Mouse (Mus musculus) lung, embryonic 15.5 days (tissue): ENCODE measurements at regions not wholly inside any gene's neighbourhood (a gene's known extent, or its start where the extent isn't known, plus 50 kb on each side); places are given as distances from the start of the nearest gene placed in this dataset.

ENCODE experiments used
- ATAC-seq: fragments of 200-750 bp; cut with Nextera tagmentation; 2 replicates; pipeline ENCODE4 v1.8.0; 2017; ENCODE audit warnings: moderate number of reproducible peaks, borderline replicate concordance; ENCODE audit not compliant: low FRiP score, low TSS enrichment; ENCODE audit errors: extremely low read depth
- H3K27ac ChIP-seq: fragments of 300-500 bp; sonication (generic); 2 replicates; pipeline ENCODE4 v1.5.1; 2015; ENCODE audit warnings: moderate library complexity, mild to moderate bottlenecking, inconsistent platforms
- H3K27me3 ChIP-seq: fragments of 300-500 bp; sonication (generic); 2 replicates; pipeline ENCODE4 v1.6.1; 2015; ENCODE audit warnings: inconsistent platforms
- H3K36me3 ChIP-seq: fragments of 300-500 bp; sonication (generic); 2 replicates; pipeline ENCODE4 v1.6.1; 2015; ENCODE audit warnings: inconsistent platforms
- H3K4me1 ChIP-seq: fragments of 300-500 bp; sonication (generic); 2 replicates; pipeline ENCODE4 v1.6.1; 2015; ENCODE audit warnings: inconsistent platforms
- H3K4me2 ChIP-seq: fragments of 300-500 bp; sonication (generic); 2 replicates; pipeline ENCODE4 v1.6.1; 2015; ENCODE audit warnings: inconsistent platforms, mild to moderate bottlenecking, moderate library complexity
- H3K4me3 ChIP-seq: fragments of 300-500 bp; sonication (generic); 2 replicates; pipeline ENCODE4 v1.5.1; 2015; ENCODE audit warnings: mild to moderate bottlenecking, inconsistent platforms
- H3K9ac ChIP-seq: fragments of 300-500 bp; sonication (generic); 2 replicates; pipeline ENCODE4 v1.6.1; 2015; ENCODE audit warnings: inconsistent platforms
- H3K9me3 ChIP-seq: fragments of 300-500 bp; sonication (generic); 2 replicates; pipeline ENCODE4 v1.6.1; 2016; ENCODE audit warnings: inconsistent platforms
- WGBS: fragments of 180-500 bp; shearing (Covaris S2); methylation state at CpG from one replicate; pipeline ENCODE4 v1.1.7; 2015; 5-methylcytosine and 5-hydroxymethylcytosine counted together

- H3K27ac ChIP-seq = no peak overlapping the region
- H3K4me2 ChIP-seq = no peak overlapping the region
- no peaks in the 10 kb centered on the region for H3K36me3 ChIP-seq
- H3K9ac ChIP-seq = no peak overlapping the region
- no peaks in the 10 kb centered on the region for H3K4me1 ChIP-seq
- ATAC-seq = no peak
- peaks cover 14% of the 10 kb centered on the region; the same call in 1 of the 2 replicates for H3K27me3 ChIP-seq
- no peaks in the 10 kb centered on the region for H3K9me3 ChIP-seq
- no peak overlapping the region for H3K4me3 ChIP-seq
- WGBS = 63% methylated on average over 3 of the region's 3 CpGs
These were observed 114.5 kb downstream of the Dhx35 start for GRCm38 (mm10) chr2:158909086-158909485.

GRCm38 (mm10) chr2:158910325-158910724 lies 115.7 kb downstream of the Dhx35 start:
- Histone ChIP-seq H3K4me1 (no peaks in the 10 kb centered on the region), H3K4me2 (no peak overlapping the region), H3K4me3 (no peak overlapping the region), H3K36me3 (no peaks in the 10 kb centered on the region), H3K27me3 (peaks cover 14% of the 10 kb centered on the region; the same call in 1 of the 2 replicates), H3K9me3 (no peaks in the 10 kb centered on the region), H3K27ac (no peak overlapping the region), H3K9ac (no peak overlapping the region)
- 46% methylated on average over 8 of the region's 8 CpGs for WGBS
- no peak for ATAC-seq

- no peak overlapping the region for H3K9ac ChIP-seq
- H3K4me1 ChIP-seq = no peaks in the 10 kb centered on the region
- 37% methylated on average over 7 of the region's 7 CpGs for WGBS
- ATAC-seq = no peak
- no peak overlapping the region for H3K27ac ChIP-seq
- no peaks in the 10 kb centered on the region for H3K9me3 ChIP-seq
- H3K36me3 ChIP-seq = no peaks in the 10 kb centered on the region
- peaks cover 14% of the 10 kb centered on the region; the same call in 1 of the 2 replicates for H3K27me3 ChIP-seq
- no peak overlapping the region for H3K4me2 ChIP-seq
- no peak overlapping the region for H3K4me3 ChIP-seq
These were observed 116.6 kb downstream of the Dhx35 start for GRCm38 (mm10) chr2:158911191-158911590.

GRCm38 (mm10) chr2:158912631-158913258 lies 118.1 kb downstream of the Dhx35 start:
- Histone ChIP-seq H3K36me3 (no peaks in the 10 kb centered on the region), H3K27ac (no peak overlapping the region), H3K27me3 (peaks cover 14% of the 10 kb centered on the region; the same call in 1 of the 2 replicates), H3K9ac (no peak overlapping the region), H3K4me1 (no peaks in the 10 kb centered on the region), H3K4me3 (no peak overlapping the region), H3K4me2 (no peak overlapping the region), H3K9me3 (no peaks in the 10 kb centered on the region)
- 35% methylated on average over 9 of the region's 9 CpGs for WGBS
- no peak; the same call in 1 of the 2 replicates for ATAC-seq

GRCm38 (mm10) chr2:158917398-158917797 lies 122.8 kb downstream of the Dhx35 start:
- H3K9me3 ChIP-seq = no peaks in the 10 kb centered on the region
- H3K4me2 ChIP-seq = no peak overlapping the region

GRCm38 (mm10) chr2:158918312-158918711 lies 123.7 kb downstream of the Dhx35 start:
- no peak for ATAC-seq
- no peak overlapping the region for H3K9ac ChIP-seq
- H3K9me3 ChIP-seq = no peaks in the 10 kb centered on the region
- H3K27me3 ChIP-seq = no peaks in the 10 kb centered on the region
- no peaks in the 10 kb centered on the region for H3K4me1 ChIP-seq
- 74% methylated on average over 5 of the region's 5 CpGs for WGBS
- H3K4me2 ChIP-seq = no peak overlapping the region
- no peak overlapping the region for H3K4me3 ChIP-seq
- H3K36me3 ChIP-seq = no peaks in the 10 kb centered on the region
- H3K27ac ChIP-seq = no peak overlapping the region

More at GRCm38 (mm10) chr2:158917398-158917797, 122.8 kb downstream of the Dhx35 start:
- H3K27ac ChIP-seq = no peak overlapping the region
- no peaks in the 10 kb centered on the region for H3K36me3 ChIP-seq
- H3K27me3 ChIP-seq = no peaks in the 10 kb centered on the region
- H3K4me3 ChIP-seq = no peak overlapping the region
- no peaks in the 10 kb centered on the region for H3K4me1 ChIP-seq
- ATAC-seq = no peak; the same call in 1 of the 2 replicates
- 39% methylated on average over 6 of the region's 6 CpGs for WGBS
- no peak overlapping the region for H3K9ac ChIP-seq

GRCm38 (mm10) chr2:158921342-158922255 lies 127.0 kb downstream of the Dhx35 start:
- Histone ChIP-seq H3K4me3 (no peak overlapping the region), H3K27me3 (no peaks in the 10 kb centered on the region), H3K9ac (no peak overlapping the region), H3K4me1 (no peaks in the 10 kb centered on the region), H3K4me2 (no peak overlapping the region), H3K9me3 (no peaks in the 10 kb centered on the region), H3K36me3 (no peaks in the 10 kb centered on the region), H3K27ac (no peak overlapping the region)
- no peak for ATAC-seq
- 47% methylated on average over 12 of the region's 12 CpGs for WGBS

GRCm38 (mm10) chr2:158922766-158923165 lies 128.2 kb downstream of the Dhx35 start:
- Histone ChIP-seq H3K36me3 (no peaks in the 10 kb centered on the region), H3K9ac (no peak overlapping the region), H3K9me3 (no peaks in the 10 kb centered on the region), H3K27ac (no peak overlapping the region), H3K4me2 (no peak overlapping the region), H3K27me3 (no peaks in the 10 kb centered on the region), H3K4me1 (no peaks in the 10 kb centered on the region), H3K4me3 (no peak overlapping the region)
- no peak for ATAC-seq
- 30% methylated on average over 5 of the region's 5 CpGs for WGBS

- H3K36me3 ChIP-seq = no peaks in the 10 kb centered on the region
These were observed 134.9 kb downstream of the Dhx35 start for GRCm38 (mm10) chr2:158929507-158929906.

GRCm38 (mm10) chr2:158937948-158938565 lies 143.4 kb downstream of the Dhx35 start:
- Histone ChIP-seq H3K36me3 (no peaks in the 10 kb centered on the region), H3K27ac (no peak overlapping the region), H3K27me3 (no peaks in the 10 kb centered on the region), H3K4me1 (no peaks in the 10 kb centered on the region), H3K9ac (no peak overlapping the region), H3K9me3 (no peaks in the 10 kb centered on the region), H3K4me2 (no peak overlapping the region), H3K4me3 (no peak overlapping the region)
- ATAC-seq = no peak
- 84% methylated on average over 2 of the region's 2 CpGs for WGBS

More at GRCm38 (mm10) chr2:158929507-158929906, 134.9 kb downstream of the Dhx35 start:
- 64% methylated on average over 9 of the region's 9 CpGs for WGBS
- Histone ChIP-seq H3K4me2 (no peak overlapping the region), H3K9me3 (no peaks in the 10 kb centered on the region), H3K27ac (no peak overlapping the region), H3K4me1 (no peaks in the 10 kb centered on the region), H3K4me3 (no peak overlapping the region), H3K9ac (no peak overlapping the region), H3K27me3 (no peaks in the 10 kb centered on the region)
- no peak for ATAC-seq

GRCm38 (mm10) chr2:158949418-158949817 lies 154.8 kb downstream of the Dhx35 start:
- ATAC-seq = no peak
- H3K9me3 ChIP-seq = no peaks in the 10 kb centered on the region
- H3K27me3 ChIP-seq = no peaks in the 10 kb centered on the region
- no peak overlapping the region for H3K27ac ChIP-seq
- 36% methylated on average over 6 of the region's 6 CpGs for WGBS
- no peaks in the 10 kb centered on the region for H3K4me1 ChIP-seq
- H3K9ac ChIP-seq = no peak overlapping the region
- no peaks in the 10 kb centered on the region for H3K36me3 ChIP-seq
- H3K4me3 ChIP-seq = no peak overlapping the region
- no peak overlapping the region for H3K4me2 ChIP-seq

- Histone ChIP-seq H3K27me3 (no peaks in the 10 kb centered on the region), H3K27ac (no peak overlapping the region), H3K4me1 (no peaks in the 10 kb centered on the region), H3K9me3 (no peaks in the 10 kb centered on the region), H3K4me3 (no peak overlapping the region), H3K4me2 (no peak overlapping the region), H3K36me3 (no peaks in the 10 kb centered on the region), H3K9ac (no peak overlapping the region)
- WGBS = 33% methylated on average over 3 of the region's 3 CpGs
- no peak for ATAC-seq
These were observed 156.5 kb downstream of the Dhx35 start for GRCm38 (mm10) chr2:158951061-158951460.
